Mouse (Mus musculus) heart, embryonic 12.5 days (tissue): ENCODE results near the gene Ceacam20. TPM values are rescaled to one million over a fixed set of nuclear protein-coding genes. Genes with fewer than 3 reads are reported as not detected.
"Not testable (repeated sequence)": the region's sequence is repeated elsewhere in the genome, so short reads cannot be mapped to it uniquely, and the experiment has no call there.

Experiments used
- ATAC-seq: fragments of 200-750 bp; cut with Nextera tagmentation; 2 replicates; pipeline ENCODE4 v1.8.0; 2017; ENCODE audit warnings: moderate TSS enrichment, moderate library complexity; ENCODE audit not compliant: insufficient number of reproducible peaks, low FRiP score
- H3K27ac ChIP-seq: fragments of 300-500 bp; sonication (generic); 2 replicates; pipeline ENCODE4 v1.5.1; 2016; ENCODE audit warnings: mild to moderate bottlenecking, moderate library complexity; ENCODE audit not compliant: poor library complexity, severe bottlenecking
- H3K27me3 ChIP-seq: fragments of 300-500 bp; sonication (generic); replicated peaks from 2 replicates; pipeline ENCODE4 v1.6.1; 2016; ENCODE audit warnings: mild to moderate bottlenecking, moderate library complexity
- H3K36me3 ChIP-seq: fragments of 300-500 bp; sonication (generic); 2 replicates; pipeline ENCODE4 v1.6.1; 2016; ENCODE audit warnings: mild to moderate bottlenecking, moderate library complexity
- H3K4me1 ChIP-seq: fragments of 300-500 bp; sonication (generic); replicated peaks from 2 replicates; pipeline ENCODE4 v1.6.1; 2016; ENCODE audit warnings: mild to moderate bottlenecking
- H3K4me2 ChIP-seq: fragments of 300-500 bp; sonication (generic); 2 replicates; pipeline ENCODE4 v1.6.1; 2016; ENCODE audit warnings: mild to moderate bottlenecking, moderate library complexity
- H3K4me3 ChIP-seq: fragments of 300-500 bp; sonication (generic); 2 replicates; pipeline ENCODE4 v1.5.1; 2016; ENCODE audit warnings: mild to moderate bottlenecking
- H3K9ac ChIP-seq: fragments of 300-500 bp; sonication (generic); 2 replicates; pipeline ENCODE4 v1.6.1; 2016; ENCODE audit warnings: mild to moderate bottlenecking, moderate library complexity
- H3K9me3 ChIP-seq: fragments of 300-500 bp; sonication (generic); replicated peaks from 2 replicates; pipeline ENCODE4 v1.6.1; 2016; ENCODE audit warnings: mild to moderate bottlenecking, moderate library complexity
- WGBS: fragments of 180-500 bp; shearing (Covaris S2); methylation state at CpG from one replicate; pipeline ENCODE4 v1.1.7; 2016; 5-methylcytosine and 5-hydroxymethylcytosine counted together
- polyA plus RNA-seq: library from polyadenylated mRNA; unstranded; fragments of >200 nt; fragmentation: Nextera tagmentation; extraction: Ambion mirVana; gene quantifications from 2 replicates; pipeline ENCODE4 v1.2.1, GENCODE M21; 2016

Gene Ceacam20
- polyA plus RNA-seq, 1 experiment from 2014 or later = not detected

- 60% methylated on average over 3 of the region's 3 CpGs for WGBS
- H3K4me2 ChIP-seq, H3K27me3 ChIP-seq, H3K27ac ChIP-seq, H3K4me1 ChIP-seq, H3K36me3 ChIP-seq, H3K9ac ChIP-seq, ATAC-seq, H3K4me3 ChIP-seq: not testable (repeated sequence)
- peaks cover 19% of the 10 kb centered on the region for H3K9me3 ChIP-seq
These were observed 31.5 kb downstream of the Ceacam20 start for GRCm38 (mm10) chr7:19996721-19997120.

DNA sequence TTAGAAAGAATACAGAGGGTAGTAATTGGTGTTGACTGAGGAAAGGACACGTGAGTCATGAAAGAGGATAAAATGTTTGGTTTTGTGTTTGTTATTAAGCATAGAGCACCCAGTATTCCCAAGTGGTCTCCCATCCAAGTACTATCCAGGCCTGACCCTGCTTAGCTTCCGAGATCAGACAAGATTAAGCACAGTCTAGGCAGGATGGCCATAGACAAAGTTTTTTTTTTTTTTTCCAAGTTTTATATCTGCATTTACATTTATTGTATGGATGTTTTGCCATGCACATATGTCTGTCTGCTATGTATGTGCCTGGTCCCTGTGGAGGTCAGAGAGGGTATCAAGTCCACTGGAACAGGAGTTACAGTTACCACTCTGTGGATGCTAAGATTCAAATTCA is 44.8 kb downstream of the Ceacam20 start:
- no peak overlapping the region for H3K4me2 ChIP-seq
- peaks cover 5% of the 10 kb centered on the region for H3K9me3 ChIP-seq
- H3K9ac ChIP-seq = no peak overlapping the region
- H3K4me1 ChIP-seq = no peaks in the 10 kb centered on the region
- no peaks in the 10 kb centered on the region for H3K36me3 ChIP-seq
- no peak overlapping the region for H3K27ac ChIP-seq
- no peaks in the 10 kb centered on the region for H3K27me3 ChIP-seq
- no peak for ATAC-seq
- 55% methylated on average over 2 of the region's 2 CpGs for WGBS
- no peak overlapping the region for H3K4me3 ChIP-seq

Other genes with a start within 250 kb of the Ceacam20 start
- 160 and 166 TPM in 2 replicates for gene Tomm40, start 250.0 kb upstream of the Ceacam20 start, polyA plus RNA-seq
- 99.1 and 101 TPM in 2 replicates for gene Nectin2, start 214.9 kb upstream of the Ceacam20 start, polyA plus RNA-seq
- 232 and 245 TPM in 2 replicates for gene Bcam, start 194.4 kb upstream of the Ceacam20 start, polyA plus RNA-seq
- 0.27 TPM in 1 of 2 replicates, not detected in the other for gene Cblc, start 168.6 kb upstream of the Ceacam20 start, polyA plus RNA-seq
- 1.4 and 1.7 TPM in 2 replicates for gene Bcl3, start 142.6 kb upstream of the Ceacam20 start, polyA plus RNA-seq
- gene Gm19345, start 113.4 kb upstream of the Ceacam20 start, polyA plus RNA-seq = not detected in 2 replicates
- not detected in 2 replicates for gene Ceacam16, start 104.1 kb upstream of the Ceacam20 start, polyA plus RNA-seq
- not detected in 2 replicates for gene Ceacam19, start 77.4 kb upstream of the Ceacam20 start, polyA plus RNA-seq
- 15.7 and 16.0 TPM in 2 replicates for gene Pvr, start 44.3 kb upstream of the Ceacam20 start, polyA plus RNA-seq
- gene Igsf23, start 14.7 kb upstream of the Ceacam20 start, polyA plus RNA-seq = 1.0 and 1.2 TPM in 2 replicates
- not detected in 2 replicates for gene Nlrp9b, start 26.1 kb downstream of the Ceacam20 start, polyA plus RNA-seq
- gene Vmn1r91, start 134.3 kb downstream of the Ceacam20 start, polyA plus RNA-seq = not detected in 2 replicates
- gene Gm16442, start 157.2 kb downstream of the Ceacam20 start, polyA plus RNA-seq = not detected in 2 replicates
- gene Vmn1r93, start 173.7 kb downstream of the Ceacam20 start, polyA plus RNA-seq = not detected in 2 replicates
- gene Vmn1r94, start 203.0 kb downstream of the Ceacam20 start, polyA plus RNA-seq = not detected in 2 replicates
- not detected in 2 replicates for gene Vmn1r95, start 228.3 kb downstream of the Ceacam20 start, polyA plus RNA-seq
- gene Gm6164, start 240.2 kb downstream of the Ceacam20 start, polyA plus RNA-seq = not detected in 2 replicates